Mouse (Mus musculus) sigmoid colon, adult 10 weeks (tissue): ENCODE measurements around the gene Vmn1r70. TPM values are rescaled to one million over a fixed set of nuclear protein-coding genes. Genes with fewer than 3 reads are reported as not detected.

ENCODE experiments used
- polyA plus RNA-seq: library from polyadenylated mRNA; stranded (reverse); fragments of 350-450 nt; fragmentation: Illumina TruSeq; extraction: RNeasy Lipid Tissue Mini Kit (QIAGEN cat#74804); gene quantifications from one replicate; pipeline ENCODE4 v1.2.3, GENCODE M21; 2014; ENCODE audit warnings: low read depth, low replicate concordance

Gene Vmn1r70
- polyA plus RNA-seq = not detected

DNA sequence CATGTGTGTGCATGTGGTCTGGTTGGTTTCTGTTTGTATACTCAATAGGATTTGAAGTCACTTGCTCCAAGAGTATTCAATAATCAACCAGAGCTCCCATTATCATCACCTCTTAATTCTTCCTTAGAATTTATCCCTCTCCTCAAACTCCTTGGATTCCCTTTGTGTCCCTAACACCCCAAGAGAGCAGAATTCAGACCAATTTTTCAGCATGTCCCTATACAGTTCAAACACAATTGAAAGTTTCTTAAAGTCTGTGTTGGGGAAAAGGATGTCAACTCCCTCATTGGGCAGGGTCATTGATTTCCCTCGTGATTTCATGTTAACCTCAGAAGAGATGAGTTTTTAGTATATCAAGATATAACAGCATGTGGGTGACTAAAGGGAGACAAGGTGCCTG, at the start of gene Vmn1r70:
Gene Vmn1r70 (plus strand): TSS at position 301 of the 400 bp plus-strand sequence.

DNA sequence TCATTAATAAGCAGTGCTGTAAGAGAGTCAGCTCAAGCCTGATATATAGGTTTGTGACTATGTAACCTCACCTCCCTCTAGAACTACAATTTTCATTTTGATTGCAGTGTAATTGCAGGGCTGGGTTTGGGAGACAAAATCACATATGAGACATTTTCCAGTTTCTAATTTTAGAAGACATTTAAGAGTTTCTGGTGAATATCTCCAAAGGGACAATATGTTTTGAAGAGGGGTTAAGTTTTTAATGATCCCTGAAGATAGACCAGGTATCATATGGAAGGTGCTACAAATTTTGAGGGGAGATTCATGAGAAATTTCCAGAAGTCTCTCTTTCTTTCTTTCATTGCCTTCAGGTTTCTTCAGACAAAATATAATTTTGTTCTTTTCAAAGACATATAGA, 17.8 kb upstream of the Vmn1r70 start, which contains the start of gene Vmn1r69:
Gene Vmn1r69 (minus strand): TSS at position 101 of the 400 bp plus-strand sequence.

Other genes starting within 250 kb of the Vmn1r70 start
- not detected for gene Vmn1r67, start 188.2 kb upstream of the Vmn1r70 start, polyA plus RNA-seq
- gene Zik1, start 136.1 kb upstream of the Vmn1r70 start, polyA plus RNA-seq = 1.9 TPM
- gene Vmn1r68, start 73.0 kb upstream of the Vmn1r70 start, polyA plus RNA-seq = not detected
- not detected for gene Vmn1r69, start 17.9 kb upstream of the Vmn1r70 start, polyA plus RNA-seq
- not detected for gene Nlrp4b, start 56.3 kb downstream of the Vmn1r70 start, polyA plus RNA-seq
- not detected for gene Vmn1r71, start 122.8 kb downstream of the Vmn1r70 start, polyA plus RNA-seq